Mouse (Mus musculus): ENCODE data around the gene Ifit3.

DNA sequence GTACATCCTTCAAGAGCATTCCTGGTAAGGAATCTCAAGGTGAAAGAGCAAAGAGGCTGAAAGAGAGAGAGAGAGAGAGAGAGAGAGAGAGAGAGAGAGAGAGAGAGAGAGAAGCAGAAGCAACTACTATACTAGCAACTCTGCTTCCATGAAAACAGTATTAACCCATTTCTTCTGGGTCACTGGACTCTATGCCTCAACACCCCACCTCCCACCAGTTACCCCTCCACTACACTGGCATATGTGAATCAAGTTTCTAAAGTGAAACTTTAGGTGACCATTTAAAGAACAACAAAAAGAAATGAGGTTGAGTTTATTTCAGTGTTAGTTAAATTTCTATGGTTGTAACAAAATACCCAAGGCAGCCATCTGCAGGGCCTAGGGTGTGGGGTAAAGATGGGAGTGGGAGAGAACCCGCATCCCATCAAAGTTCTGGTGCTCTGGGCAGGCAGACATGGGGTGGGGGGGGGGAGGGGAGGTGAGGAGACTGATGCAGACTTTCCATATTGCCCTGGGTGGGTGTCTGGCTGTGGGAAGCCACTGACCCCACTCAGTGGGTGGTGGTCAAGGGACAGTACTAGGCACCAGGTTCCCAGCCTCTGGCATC lies 17.1 kb upstream of the Ifit3 start:
- TF ChIP-seq CTCF (IDR thresholded peaks at IDR 0.05; ENCODE audit: borderline replicate concordance, insufficient read depth, low read length) (no peak), POLR2A (IDR thresholded peaks at IDR 0.05; ENCODE audit: low read depth, low read length) (no peak)

All from embryonic fibroblast, embryonic 13.5 days (primary cell).